Mouse (Mus musculus): ENCODE measurements at regions not wholly inside any gene's neighbourhood (a gene's known extent, or its start where the extent isn't known, plus 50 kb on each side); places are given as distances from the start of the nearest gene placed in this dataset.

- Histone ChIP-seq H3K4me3 (replicated peaks) (no peak overlapping the region), H3K27ac (no peak overlapping the region), H3K27me3 (no peaks in the 10 kb centered on the region), H3K9ac (no peak overlapping the region), H3K9me3 (replicated peaks) (no peaks in the 10 kb centered on the region), H3K36me3 (no peaks in the 10 kb centered on the region), H3K4me2 (no peak overlapping the region), H3K4me1 (0 out of 2 replicates have a peak, but pooled peaks cover 9% of the 10 kb centered on the region)
- 68% methylated on average over 4 of the region's 4 CpGs for WGBS
- ATAC-seq (replicated peaks; ENCODE audit: low FRiP score): no peak
Observed at GRCm38 (mm10) chr10:39245141-39245540, 81.5 kb upstream of the Ccn6 start.

- ATAC-seq (replicated peaks; ENCODE audit: low FRiP score): no peak
- H3K9ac ChIP-seq: no peak overlapping the region
Observed at GRCm38 (mm10) chr10:39244061-39244460, 80.5 kb upstream of the Ccn6 start.

DNA sequence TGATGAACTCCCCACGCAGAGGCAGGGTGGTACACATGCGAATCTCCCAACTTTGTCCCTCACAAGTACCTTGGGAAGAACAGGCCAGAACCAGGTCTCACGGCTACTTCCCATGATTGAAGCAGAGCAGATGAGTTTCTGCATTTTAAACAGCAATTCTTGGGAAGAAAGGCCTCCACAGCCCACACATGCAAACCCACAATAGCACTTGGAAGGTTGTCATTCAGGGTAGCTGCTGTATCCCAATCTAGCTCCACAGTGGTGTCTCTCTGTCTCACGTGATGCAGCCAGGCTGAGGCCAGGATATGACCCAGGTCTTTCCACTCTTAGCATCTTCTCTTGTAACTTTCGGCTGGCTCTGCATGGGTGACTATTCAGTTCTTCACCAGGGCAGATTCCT lies 78.8 kb upstream of the Ccn6 start:
- no peak overlapping the region for H3K4me3 ChIP-seq (replicated peaks)
- no peak for ATAC-seq (replicated peaks; ENCODE audit: low FRiP score)
- no peaks in the 10 kb centered on the region for H3K27me3 ChIP-seq
- H3K4me1 ChIP-seq: peaks cover 21% of the 10 kb centered on the region; the same call in 1 of the 2 replicates
- no peaks in the 10 kb centered on the region for H3K9me3 ChIP-seq (replicated peaks)
- 90% methylated on average over 5 of the region's 5 CpGs for WGBS
- no peak overlapping the region for H3K27ac ChIP-seq
- no peak overlapping the region for H3K9ac ChIP-seq
- no peaks in the 10 kb centered on the region for H3K36me3 ChIP-seq
- no peak overlapping the region for H3K4me2 ChIP-seq

More at GRCm38 (mm10) chr10:39244061-39244460, 80.5 kb upstream of the Ccn6 start:
- WGBS: 87% methylated on average over 6 of the region's 6 CpGs
- peaks cover 18% of the 10 kb centered on the region; the same call in 1 of the 2 replicates for H3K4me1 ChIP-seq
- no peaks in the 10 kb centered on the region for H3K27me3 ChIP-seq
- H3K9me3 ChIP-seq (replicated peaks): no peaks in the 10 kb centered on the region
- H3K4me2 ChIP-seq: no peak overlapping the region
- no peak overlapping the region for H3K27ac ChIP-seq
- H3K4me3 ChIP-seq (replicated peaks): no peak overlapping the region
- no peaks in the 10 kb centered on the region for H3K36me3 ChIP-seq

DNA sequence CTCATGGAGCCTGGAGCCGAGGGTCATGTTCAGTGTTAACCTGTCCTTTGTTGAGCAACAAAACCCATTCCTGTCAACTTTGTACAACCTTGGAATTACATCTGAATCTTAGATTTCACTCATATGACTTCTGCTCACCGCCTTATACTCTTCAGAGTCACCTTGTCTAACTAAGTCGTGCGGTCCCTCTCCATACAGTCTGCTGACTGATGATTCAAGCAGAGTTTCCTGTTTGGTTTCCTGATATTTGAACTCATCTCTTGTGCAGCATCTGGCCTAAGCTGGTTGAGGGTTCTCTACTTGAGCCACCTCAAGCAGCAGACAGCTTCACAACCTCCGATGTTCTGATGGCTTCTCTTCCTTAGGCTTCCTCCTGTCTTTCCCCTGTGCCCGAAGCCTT lies 78.3 kb upstream of the Ccn6 start:
- ATAC-seq (replicated peaks; ENCODE audit: low FRiP score): no peak
- no peak overlapping the region for H3K4me2 ChIP-seq
- H3K36me3 ChIP-seq: no peaks in the 10 kb centered on the region
- H3K27me3 ChIP-seq: no peaks in the 10 kb centered on the region
- no peak overlapping the region for H3K4me3 ChIP-seq (replicated peaks)
- peaks cover 18% of the 10 kb centered on the region; the same call in 1 of the 2 replicates for H3K4me1 ChIP-seq
- H3K9me3 ChIP-seq (replicated peaks): no peaks in the 10 kb centered on the region
- 85% methylated on average over 6 of the region's 6 CpGs for WGBS
- no peak overlapping the region for H3K9ac ChIP-seq
- H3K27ac ChIP-seq: no peak overlapping the region

DNA sequence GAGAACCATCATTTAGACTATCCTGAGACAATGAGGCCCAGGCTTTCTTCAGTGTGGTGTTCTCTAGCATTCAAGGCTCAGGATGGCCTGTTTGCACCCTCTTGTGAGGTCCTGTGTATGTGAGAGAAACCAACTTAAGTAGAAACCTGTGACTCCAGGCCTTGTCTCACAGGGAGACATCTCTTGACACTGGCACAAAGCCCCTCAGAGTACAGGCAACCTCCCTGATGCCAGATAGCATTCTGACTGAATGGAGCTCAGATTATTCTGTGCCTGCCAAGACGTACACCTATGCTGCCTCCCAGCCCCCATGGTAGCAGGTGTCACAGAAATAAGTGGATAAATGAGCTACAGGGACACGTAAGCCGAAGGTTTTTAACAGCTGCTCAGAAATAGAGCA lies 77.9 kb upstream of the Ccn6 start:
- WGBS: 81% methylated on average over 3 of the region's 3 CpGs
- H3K9ac ChIP-seq: no peak overlapping the region
- no peak for ATAC-seq (replicated peaks; ENCODE audit: low FRiP score)

GRCm38 (mm10) chr10:39240966-39241365 lies 77.4 kb upstream of the Ccn6 start:
- Histone ChIP-seq H3K27me3 (no peaks in the 10 kb centered on the region), H3K9ac (no peak overlapping the region), H3K4me2 (no peak overlapping the region), H3K9me3 (replicated peaks) (no peaks in the 10 kb centered on the region), H3K36me3 (no peaks in the 10 kb centered on the region), H3K27ac (no peak overlapping the region), H3K4me1 (peaks cover 16% of the 10 kb centered on the region; the same call in 1 of the 2 replicates), H3K4me3 (replicated peaks) (no peak overlapping the region)
- ATAC-seq (replicated peaks; ENCODE audit: low FRiP score): no peak
- 90% methylated on average over 7 of the region's 7 CpGs for WGBS

More for the DNA sequence above, 77.9 kb upstream of the Ccn6 start:
- Histone ChIP-seq H3K27ac (no peak overlapping the region), H3K4me3 (replicated peaks) (no peak overlapping the region), H3K4me1 (peaks cover 16% of the 10 kb centered on the region; the same call in 1 of the 2 replicates), H3K36me3 (no peaks in the 10 kb centered on the region), H3K4me2 (no peak overlapping the region), H3K9me3 (replicated peaks) (no peaks in the 10 kb centered on the region), H3K27me3 (no peaks in the 10 kb centered on the region)

DNA sequence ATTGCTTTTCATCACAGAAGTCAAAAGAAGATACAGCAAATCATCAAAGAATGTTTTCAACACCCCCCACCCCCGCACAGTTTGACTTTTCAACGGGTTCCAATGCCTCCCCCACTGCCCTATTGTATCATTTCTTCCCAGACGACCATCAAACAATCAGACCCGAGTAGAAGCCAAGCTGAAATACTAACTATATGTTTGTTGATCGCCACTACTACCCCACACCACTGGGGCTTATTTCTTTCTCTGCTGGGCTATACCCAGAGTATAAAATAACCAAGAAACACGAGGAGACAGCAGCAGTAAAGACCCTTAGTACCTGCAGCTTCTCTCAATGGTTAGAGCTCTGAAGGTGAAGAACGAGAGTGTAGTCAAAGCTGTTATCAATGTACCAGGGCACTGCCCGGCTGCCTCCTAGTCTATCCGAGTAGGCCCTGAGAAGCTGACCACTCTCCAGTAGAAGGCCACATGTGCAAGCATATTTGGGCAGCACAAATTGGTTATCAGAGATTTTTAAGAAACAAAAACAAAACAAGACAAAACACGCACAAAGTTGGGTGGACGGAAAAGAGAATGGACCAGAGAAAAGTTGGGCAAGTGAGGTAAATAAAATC lies 76.7 kb upstream of the Ccn6 start:
- Histone ChIP-seq H3K27ac (no peak overlapping the region), H3K27me3 (no peaks in the 10 kb centered on the region), H3K4me3 (replicated peaks) (no peak overlapping the region), H3K4me1 (peaks cover 16% of the 10 kb centered on the region; the same call in 1 of the 2 replicates), H3K9me3 (replicated peaks) (no peaks in the 10 kb centered on the region), H3K36me3 (no peaks in the 10 kb centered on the region), H3K4me2 (peak overlapping the region; percentile 50), H3K9ac (no peak overlapping the region)
- peak; percentile 49; the same call in 1 of the 2 replicates for ATAC-seq (replicated peaks; ENCODE audit: low FRiP score)
- 41% methylated on average over 11 of the region's 11 CpGs for WGBS

- Histone ChIP-seq H3K9me3 (replicated peaks) (no peaks in the 10 kb centered on the region), H3K4me1 (peaks cover 16% of the 10 kb centered on the region; the same call in 1 of the 2 replicates), H3K27ac (no peak overlapping the region), H3K9ac (no peak overlapping the region), H3K27me3 (no peaks in the 10 kb centered on the region), H3K4me2 (peak overlapping the region; percentile 50), H3K36me3 (no peaks in the 10 kb centered on the region), H3K4me3 (replicated peaks) (no peak overlapping the region)
- WGBS: 18% methylated on average over 17 of the region's 17 CpGs
- peak; percentile 74 for ATAC-seq (replicated peaks; ENCODE audit: low FRiP score)
Observed at GRCm38 (mm10) chr10:39239498-39240177, 76.0 kb upstream of the Ccn6 start.

DNA sequence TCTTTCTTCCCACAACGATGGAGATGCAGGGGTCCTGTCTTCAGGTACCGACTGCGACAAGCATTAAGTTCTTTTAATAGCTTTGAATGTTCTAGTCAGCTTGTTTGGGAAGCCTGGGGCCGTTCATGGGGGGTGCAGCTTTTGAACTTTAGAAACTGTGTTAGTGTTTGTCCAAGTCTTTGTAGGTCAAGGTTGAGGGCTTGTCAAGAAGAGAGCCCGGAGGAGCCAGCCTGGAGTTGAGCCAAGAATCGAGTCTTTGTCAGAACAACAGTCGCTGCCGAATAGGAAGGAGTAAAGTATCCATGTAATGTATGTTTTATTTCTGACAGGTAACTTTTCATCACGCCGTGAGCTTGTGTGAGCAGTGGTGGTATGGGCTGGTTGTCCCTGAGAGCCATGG lies 75.0 kb upstream of the Ccn6 start:
- Histone ChIP-seq H3K36me3 (no peaks in the 10 kb centered on the region), H3K4me2 (no peak overlapping the region), H3K27me3 (no peaks in the 10 kb centered on the region), H3K4me3 (replicated peaks) (no peak overlapping the region), H3K27ac (no peak overlapping the region), H3K9me3 (replicated peaks) (no peaks in the 10 kb centered on the region), H3K4me1 (peaks cover 16% of the 10 kb centered on the region; the same call in 1 of the 2 replicates), H3K9ac (no peak overlapping the region)
- ATAC-seq (replicated peaks; ENCODE audit: low FRiP score): no peak
- 47% methylated on average over 10 of the region's 10 CpGs for WGBS

- peaks cover 16% of the 10 kb centered on the region; the same call in 1 of the 2 replicates for H3K4me1 ChIP-seq
- H3K27me3 ChIP-seq: no peaks in the 10 kb centered on the region
- no peak overlapping the region for H3K27ac ChIP-seq
- H3K9me3 ChIP-seq (replicated peaks): no peaks in the 10 kb centered on the region
- no peak for ATAC-seq (replicated peaks; ENCODE audit: low FRiP score)
- 91% methylated on average over 4 of the region's 4 CpGs for WGBS
- H3K36me3 ChIP-seq: no peaks in the 10 kb centered on the region
- H3K4me3 ChIP-seq (replicated peaks): no peak overlapping the region
- no peak overlapping the region for H3K4me2 ChIP-seq
- H3K9ac ChIP-seq: no peak overlapping the region
Observed at GRCm38 (mm10) chr10:39237549-39237948, 74.0 kb upstream of the Ccn6 start.

DNA sequence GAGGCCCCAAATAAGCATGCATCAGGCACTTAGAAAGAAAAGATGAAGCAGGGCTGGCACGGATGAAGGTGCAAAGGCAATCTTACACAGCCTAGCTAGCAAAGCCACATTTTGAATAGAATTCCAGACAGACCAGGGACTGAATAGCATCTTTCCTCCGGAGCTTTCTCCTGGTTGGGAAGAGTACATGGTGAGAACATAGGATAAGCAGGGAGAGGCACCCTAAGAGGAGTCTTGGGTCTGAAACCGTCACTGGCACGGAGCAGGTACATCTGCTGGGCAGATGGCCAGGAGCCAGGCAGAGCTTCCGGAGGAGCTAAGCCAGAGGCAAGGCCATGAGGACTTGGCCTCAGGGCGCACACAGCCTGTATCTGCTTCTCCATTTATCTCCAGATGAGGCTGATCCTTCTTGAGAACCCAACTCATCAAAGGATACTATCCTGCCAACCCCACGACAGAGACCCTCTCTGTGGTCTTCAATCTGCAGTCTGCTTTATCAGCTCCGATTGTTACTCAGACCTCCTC lies 70.4 kb upstream of the Ccn6 start:
- Histone ChIP-seq H3K36me3 (no peaks in the 10 kb centered on the region), H3K4me3 (replicated peaks) (no peak overlapping the region), H3K27me3 (no peaks in the 10 kb centered on the region), H3K4me1 (peaks cover 2% of the 10 kb centered on the region; the same call in 1 of the 2 replicates), H3K9ac (no peak overlapping the region), H3K4me2 (no peak overlapping the region), H3K27ac (no peak overlapping the region), H3K9me3 (replicated peaks) (no peaks in the 10 kb centered on the region)
- WGBS: 81% methylated on average over 8 of the region's 8 CpGs
- no peak for ATAC-seq (replicated peaks; ENCODE audit: low FRiP score)

DNA sequence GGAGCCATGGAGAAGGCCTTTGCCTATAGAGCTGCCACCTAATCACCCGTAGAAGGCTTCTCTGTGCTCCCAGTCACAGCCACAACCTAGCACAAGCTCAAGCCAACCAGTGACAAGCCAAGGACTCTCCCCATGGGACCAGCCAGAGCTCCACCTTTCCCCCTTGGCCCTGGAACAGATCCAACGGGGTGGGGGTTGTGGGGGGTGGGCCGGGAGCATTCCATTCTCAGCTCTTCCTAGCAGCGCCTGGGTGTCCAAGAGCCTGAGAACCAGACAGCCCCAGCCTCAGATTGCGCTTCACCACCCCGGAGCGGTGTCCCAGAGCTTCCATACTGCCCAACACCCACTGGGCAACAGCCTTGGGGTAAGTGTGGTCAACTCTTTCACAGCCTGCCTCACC lies 69.6 kb upstream of the Ccn6 start:
- Histone ChIP-seq H3K36me3 (no peaks in the 10 kb centered on the region), H3K9me3 (replicated peaks) (no peaks in the 10 kb centered on the region), H3K27me3 (no peaks in the 10 kb centered on the region), H3K9ac (no peak overlapping the region), H3K4me2 (no peak overlapping the region), H3K27ac (no peak overlapping the region), H3K4me3 (replicated peaks) (no peak overlapping the region), H3K4me1 (no peaks in the 10 kb centered on the region)
- no peak for ATAC-seq (replicated peaks; ENCODE audit: low FRiP score)
- WGBS: 86% methylated on average over 7 of the region's 7 CpGs

Measured in kidney, embryonic 15.5 days (tissue).